Mouse (Mus musculus) embryonic facial prominence, embryonic 12.5 days (tissue): Measurements from ENCODE around the gene Tspear. TPM values are rescaled to one million over a fixed set of nuclear protein-coding genes. Genes with fewer than 3 reads are reported as not detected.

Experiments
- ATAC-seq: fragments of 200-750 bp; cut with Nextera tagmentation; 2 replicates; pipeline ENCODE4 v1.8.0; 2017; ENCODE audit not compliant: insufficient number of reproducible peaks, insufficient read depth, low FRiP score, low TSS enrichment
- H3K27ac ChIP-seq: fragments of 300-500 bp; sonication (generic); 2 replicates; pipeline ENCODE4 v1.5.1; 2016; ENCODE audit warnings: mild to moderate bottlenecking
- H3K27me3 ChIP-seq: fragments of 300-500 bp; sonication (generic); 2 replicates; pipeline ENCODE4 v1.6.1; 2016; ENCODE audit warnings: mild to moderate bottlenecking, moderate library complexity
- H3K36me3 ChIP-seq: fragments of 300-500 bp; sonication (generic); 2 replicates; pipeline ENCODE4 v1.6.1; 2016; ENCODE audit warnings: mild to moderate bottlenecking
- H3K4me1 ChIP-seq: fragments of 300-500 bp; sonication (generic); 2 replicates; pipeline ENCODE4 v1.6.1; 2016
- H3K4me2 ChIP-seq: fragments of 300-500 bp; sonication (generic); replicated peaks from 2 replicates; pipeline ENCODE4 v1.6.1; 2016; ENCODE audit warnings: mild to moderate bottlenecking, moderate library complexity
- H3K4me3 ChIP-seq: fragments of 300-500 bp; sonication (generic); 2 replicates; pipeline ENCODE4 v1.5.1; 2016; ENCODE audit warnings: mild to moderate bottlenecking
- H3K9ac ChIP-seq: fragments of 300-500 bp; sonication (generic); 2 replicates; pipeline ENCODE4 v1.6.1; 2016; ENCODE audit warnings: mild to moderate bottlenecking, moderate library complexity
- H3K9me3 ChIP-seq: fragments of 300-500 bp; sonication (generic); 2 replicates; pipeline ENCODE4 v1.6.1; 2016; ENCODE audit warnings: mild to moderate bottlenecking, moderate library complexity
- WGBS: fragments of 180-500 bp; shearing (Covaris S2); methylation state at CpG from one replicate; pipeline ENCODE4 v1.1.7; 2016; 5-methylcytosine and 5-hydroxymethylcytosine counted together
- polyA plus RNA-seq: library from polyadenylated mRNA; unstranded; fragments of >200 nt; fragmentation: Nextera tagmentation; extraction: Ambion mirVana; gene quantifications from 2 replicates; pipeline ENCODE4 v1.2.1, GENCODE M21; 2016

Gene Tspear
- polyA plus RNA-seq = 0.32 and 0.69 TPM in 2 replicates

GRCm38 (mm10) chr10:77685895-77686664, at the start of gene Tspear:
Gene Tspear (plus strand): TSS chr10:77686569.
- Histone ChIP-seq H3K4me2 (no peak within 1 kb of the TSS; the same call in 1 of the 2 replicates), H3K36me3 (no peaks in the 10 kb centered on the region), H3K27me3 (peaks cover 53% of the 10 kb centered on the region), H3K4me3 (no peak within 1 kb of the TSS), H3K4me1 (peaks cover 9% of the 10 kb centered on the region), H3K27ac (no peak within 1 kb of the TSS), H3K9me3 (no peaks in the 10 kb centered on the region), H3K9ac (no peak within 1 kb of the TSS)
- 2% methylated on average over 22 of the region's 22 CpGs for WGBS
- ATAC-seq = no peak

- no peak for ATAC-seq
- Histone ChIP-seq H3K27me3 (no peaks in the 10 kb centered on the region), H3K9me3 (no peaks in the 10 kb centered on the region), H3K36me3 (peaks cover 47% of the 10 kb centered on the region), H3K4me2 (no peak overlapping the region), H3K4me3 (no peak overlapping the region), H3K4me1 (no peaks in the 10 kb centered on the region), H3K27ac (no peak overlapping the region), H3K9ac (no peak overlapping the region)
- 68% methylated on average over 6 of the region's 6 CpGs for WGBS
Measured at GRCm38 (mm10) chr10:77638956-77639355, 47.4 kb upstream of the Tspear start.

GRCm38 (mm10) chr10:77643160-77643559, 43.2 kb upstream of the Tspear start:
- WGBS = 90% methylated on average over 7 of the region's 7 CpGs
- Histone ChIP-seq H3K27ac (no peak overlapping the region), H3K36me3 (peaks cover 70% of the 10 kb centered on the region), H3K4me3 (no peak overlapping the region), H3K27me3 (no peaks in the 10 kb centered on the region), H3K9me3 (no peaks in the 10 kb centered on the region), H3K4me1 (no peaks in the 10 kb centered on the region), H3K4me2 (no peak overlapping the region), H3K9ac (no peak overlapping the region)
- no peak for ATAC-seq

- Histone ChIP-seq H3K4me3 (no peak overlapping the region), H3K9me3 (no peaks in the 10 kb centered on the region), H3K27ac (no peak overlapping the region), H3K9ac (no peak overlapping the region), H3K4me2 (no peak overlapping the region), H3K36me3 (peaks cover 63% of the 10 kb centered on the region), H3K27me3 (no peaks in the 10 kb centered on the region), H3K4me1 (no peaks in the 10 kb centered on the region)
- no peak for ATAC-seq
- 93% methylated on average over 5 of the region's 5 CpGs for WGBS
Measured at GRCm38 (mm10) chr10:77645571-77645970, 40.8 kb upstream of the Tspear start.

- Histone ChIP-seq H3K27ac (no peak overlapping the region), H3K36me3 (peaks cover 47% of the 10 kb centered on the region), H3K4me2 (no peak overlapping the region), H3K9ac (no peak overlapping the region), H3K4me3 (no peak overlapping the region), H3K27me3 (no peaks in the 10 kb centered on the region), H3K9me3 (no peaks in the 10 kb centered on the region), H3K4me1 (no peaks in the 10 kb centered on the region)
- WGBS = 80% methylated on average over 1 of the region's 1 CpGs
- ATAC-seq = no peak
Measured at GRCm38 (mm10) chr10:77647461-77647860, 38.9 kb upstream of the Tspear start.

- H3K9me3 ChIP-seq = no peaks in the 10 kb centered on the region
- ATAC-seq = no peak
- 82% methylated on average over 8 of the region's 8 CpGs for WGBS
- H3K27ac ChIP-seq = no peak overlapping the region
- H3K36me3 ChIP-seq = peaks cover 46% of the 10 kb centered on the region
- no peak overlapping the region for H3K9ac ChIP-seq
- no peak overlapping the region for H3K4me3 ChIP-seq
- no peaks in the 10 kb centered on the region for H3K4me1 ChIP-seq
- H3K27me3 ChIP-seq = no peaks in the 10 kb centered on the region
- no peak overlapping the region for H3K4me2 ChIP-seq
Measured at GRCm38 (mm10) chr10:77647901-77648300, 38.5 kb upstream of the Tspear start.

GRCm38 (mm10) chr10:77652046-77652445, 34.3 kb upstream of the Tspear start:
- H3K36me3 ChIP-seq = 0 out of 2 replicates have a peak, but pooled peaks cover 6% of the 10 kb centered on the region
- no peaks in the 10 kb centered on the region for H3K9me3 ChIP-seq
- no peak overlapping the region for H3K9ac ChIP-seq
- no peak overlapping the region for H3K4me3 ChIP-seq
- H3K4me2 ChIP-seq = no peak overlapping the region
- no peaks in the 10 kb centered on the region for H3K4me1 ChIP-seq
- WGBS = 88% methylated on average over 9 of the region's 9 CpGs
- ATAC-seq = no peak
- no peak overlapping the region for H3K27ac ChIP-seq
- no peaks in the 10 kb centered on the region for H3K27me3 ChIP-seq

GRCm38 (mm10) chr10:77658286-77658994, 27.9 kb upstream of the Tspear start:
- ATAC-seq = no peak
- no peaks in the 10 kb centered on the region for H3K27me3 ChIP-seq
- H3K9ac ChIP-seq = no peak overlapping the region
- no peaks in the 10 kb centered on the region for H3K9me3 ChIP-seq
- no peaks in the 10 kb centered on the region for H3K4me1 ChIP-seq
- H3K27ac ChIP-seq = no peak overlapping the region
- H3K4me2 ChIP-seq = no peak overlapping the region
- H3K36me3 ChIP-seq = no peaks in the 10 kb centered on the region
- no peak overlapping the region for H3K4me3 ChIP-seq
- 66% methylated on average over 15 of the region's 15 CpGs for WGBS

- Histone ChIP-seq H3K4me2 (no peak overlapping the region), H3K9ac (no peak overlapping the region), H3K4me3 (no peak overlapping the region), H3K27ac (no peak overlapping the region), H3K9me3 (no peaks in the 10 kb centered on the region), H3K4me1 (no peaks in the 10 kb centered on the region), H3K36me3 (no peaks in the 10 kb centered on the region), H3K27me3 (no peaks in the 10 kb centered on the region)
- WGBS = 47% methylated on average over 43 of the region's 43 CpGs
- ATAC-seq = no peak
Measured at GRCm38 (mm10) chr10:77663949-77664665, 22.3 kb upstream of the Tspear start.

GRCm38 (mm10) chr10:77666342-77666741, 20.0 kb upstream of the Tspear start:
- Histone ChIP-seq H3K27ac (no peak overlapping the region), H3K9me3 (no peaks in the 10 kb centered on the region), H3K9ac (no peak overlapping the region), H3K36me3 (no peaks in the 10 kb centered on the region), H3K4me2 (no peak overlapping the region), H3K4me3 (no peak overlapping the region), H3K4me1 (no peaks in the 10 kb centered on the region), H3K27me3 (no peaks in the 10 kb centered on the region)
- WGBS = 87% methylated on average over 8 of the region's 8 CpGs
- no peak for ATAC-seq

GRCm38 (mm10) chr10:77667402-77667801, 19.0 kb upstream of the Tspear start:
- no peak for ATAC-seq
- H3K27me3 ChIP-seq = no peaks in the 10 kb centered on the region
- WGBS = 94% methylated on average over 4 of the region's 4 CpGs
- H3K9me3 ChIP-seq = no peaks in the 10 kb centered on the region
- no peak overlapping the region for H3K4me2 ChIP-seq
- no peaks in the 10 kb centered on the region for H3K4me1 ChIP-seq
- no peak overlapping the region for H3K4me3 ChIP-seq
- H3K9ac ChIP-seq = no peak overlapping the region
- H3K27ac ChIP-seq = no peak overlapping the region
- H3K36me3 ChIP-seq = no peaks in the 10 kb centered on the region
